Mouse (Mus musculus): ENCODE measurements around the gene Ovol3.

DNA sequence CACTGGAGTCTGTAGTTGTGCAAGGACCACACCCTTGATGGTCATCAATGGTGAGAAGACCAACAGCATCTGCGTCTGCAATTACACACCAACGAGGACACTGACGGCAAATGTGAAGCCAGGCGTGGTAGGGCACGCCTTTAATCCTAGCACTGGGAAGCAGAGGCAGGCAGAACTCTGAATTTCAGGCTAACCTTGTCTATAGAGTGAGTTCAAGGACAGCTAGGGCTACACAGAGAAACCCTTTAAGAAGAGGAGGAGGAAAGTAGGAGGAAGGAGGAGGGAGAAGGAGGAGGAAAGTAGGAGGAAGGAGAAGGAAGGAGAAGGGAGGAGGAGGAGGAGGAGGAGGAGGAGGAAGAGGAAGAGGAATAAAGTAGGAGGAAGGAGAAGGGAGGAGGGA, 30.0 kb upstream of the Ovol3 start:
- no peak for TF ChIP-seq MYOD1 (IDR thresholded peaks at IDR 0.05; ENCODE audit: control insufficient read depth, insufficient read length, low read depth)
- no peak for TF ChIP-seq MYOG (IDR thresholded peaks at IDR 0.05; ENCODE audit: control insufficient read depth, extremely low read depth, insufficient read length)
- no peak for TF ChIP-seq MAX (IDR thresholded peaks at IDR 0.05)
- no peak for TF ChIP-seq CTCF (IDR thresholded peaks at IDR 0.05; ENCODE audit: control insufficient read depth, insufficient read depth, insufficient read length)
